Comparison of ENCODE assay signal across 9 mouse cellular contexts in the genomic region with DNA sequence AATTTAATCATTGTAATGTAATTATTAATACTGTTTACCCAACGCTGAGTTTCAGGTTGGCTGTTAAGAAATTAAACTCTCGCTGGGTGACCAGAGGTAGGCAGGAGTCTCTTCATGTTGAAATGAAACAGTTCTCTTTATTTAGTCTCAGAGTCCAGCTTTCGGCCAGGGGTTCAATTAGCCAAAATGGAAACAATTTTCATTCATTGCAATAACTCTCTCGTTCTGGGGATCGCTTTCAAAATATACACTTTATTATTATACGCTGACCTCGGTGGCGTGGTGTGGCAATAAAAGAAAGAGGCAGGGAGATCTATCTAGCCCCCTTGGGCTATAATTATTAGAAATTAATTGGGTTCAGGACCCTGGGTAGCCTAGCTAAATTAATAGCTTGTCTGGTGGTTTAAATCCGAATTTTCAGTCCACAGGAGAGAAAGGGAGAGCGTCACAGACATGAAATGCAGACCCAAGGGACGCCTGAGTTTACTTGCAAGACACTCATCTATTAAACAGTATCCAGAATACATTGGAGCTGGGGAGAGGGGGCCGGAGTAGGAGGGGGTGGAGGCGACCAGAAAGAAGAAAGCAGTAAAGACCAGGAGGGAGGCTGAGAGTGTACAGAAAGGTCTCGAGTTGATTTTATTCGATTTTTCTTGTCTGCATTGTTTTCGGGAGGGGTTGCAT. TPM values are rescaled to one million over a fixed set of nuclear protein-coding genes. Genes with fewer than 3 reads are reported as not detected.
DNase-seq lines count a peak whose midpoint lies in the region; ATAC-seq lines count a peak whose summit lies in the region.
"Had no signal": no experiment of that assay in that cellular context is flagged by ENCODE, and none has a peak within 500 bp of the region (broad histone marks: within the 10 kb centered on the region; RNA-seq: fewer than 3 reads in every experiment).

No protein-coding gene starts in this region.

- H3K27me3 ChIP-seq in heart, embryonic 12.5 days (replicated peaks), result peaks cover 22% of the 10 kb centered on the region
- H3K27me3 ChIP-seq in embryonic facial prominence, embryonic 11.5 days (ENCODE audit: control insufficient read depth, insufficient read depth, low read length), result peaks cover 4% of the 10 kb centered on the region; the same call in 1 of the 2 replicates
- peaks cover 63% of the 10 kb centered on the region for H3K27me3 ChIP-seq in hindbrain, embryonic 15.5 days
- H3K27me3 ChIP-seq in midbrain, embryonic 14.5 days (ENCODE audit: control insufficient read depth, insufficient read depth, low read length), result peaks cover 69% of the 10 kb centered on the region

- no peaks in the 10 kb centered on the region for H3K36me3 ChIP-seq in heart, embryonic 12.5 days
- no peaks in the 10 kb centered on the region for H3K36me3 ChIP-seq in embryonic facial prominence, embryonic 11.5 days (replicated peaks; ENCODE audit: control insufficient read depth, insufficient read depth, low read depth, low read length)
- H3K36me3 ChIP-seq in hindbrain, embryonic 15.5 days, result no peaks in the 10 kb centered on the region
- H3K36me3 ChIP-seq in midbrain, embryonic 14.5 days (ENCODE audit: control insufficient read depth, insufficient read depth, low read length), result no peaks in the 10 kb centered on the region

- H3K4me3 ChIP-seq in heart, embryonic 12.5 days, result peak overlapping the region; percentile 49
- H3K4me3 ChIP-seq in embryonic facial prominence, embryonic 11.5 days (ENCODE audit: low read depth, low read length), result peak overlapping the region; percentile 39
- peak overlapping the region; percentile 33; the same call in 1 of the 2 replicates for H3K4me3 ChIP-seq in hindbrain, embryonic 15.5 days
- peak overlapping the region; percentile 41; the same call in 1 of the 2 replicates for H3K4me3 ChIP-seq in midbrain, embryonic 14.5 days (replicated peaks; ENCODE audit: low read depth, low read length)

- H3K4me2 ChIP-seq in heart, embryonic 12.5 days, result peak overlapping the region; percentile 76
- H3K4me2 ChIP-seq in embryonic facial prominence, embryonic 11.5 days (ENCODE audit: low read depth, low read length), result peak overlapping the region; percentile 89
- H3K4me2 ChIP-seq in hindbrain, embryonic 15.5 days, result peak overlapping the region; percentile 64
- peak overlapping the region; percentile 78 for H3K4me2 ChIP-seq in midbrain, embryonic 14.5 days (ENCODE audit: low read length)

- H3K4me1 ChIP-seq in heart, embryonic 12.5 days (replicated peaks), result peaks cover 19% of the 10 kb centered on the region
- 0 out of 2 replicates have a peak, but pooled peaks cover 2% of the 10 kb centered on the region for H3K4me1 ChIP-seq in embryonic facial prominence, embryonic 11.5 days (ENCODE audit: control insufficient read depth, insufficient read depth, low read length)
- H3K4me1 ChIP-seq in hindbrain, embryonic 15.5 days (replicated peaks), result peaks cover 29% of the 10 kb centered on the region
- 0 out of 2 replicates have a peak, but pooled peaks cover 21% of the 10 kb centered on the region for H3K4me1 ChIP-seq in midbrain, embryonic 14.5 days (ENCODE audit: control insufficient read depth, insufficient read depth, low read length)

- no peaks in the 10 kb centered on the region for H3K9me3 ChIP-seq in heart, embryonic 12.5 days (replicated peaks)
- H3K9me3 ChIP-seq in embryonic facial prominence, embryonic 11.5 days (replicated peaks; ENCODE audit: control insufficient read depth, low read length), result no peaks in the 10 kb centered on the region
- no peaks in the 10 kb centered on the region for H3K9me3 ChIP-seq in hindbrain, embryonic 15.5 days
- H3K9me3 ChIP-seq in midbrain, embryonic 14.5 days (ENCODE audit: control insufficient read depth, low read length), result no peaks in the 10 kb centered on the region

- DNase-seq in heart, adult 8-10 months (ENCODE audit: low spot score), result no peak
- DNase-seq in embryonic facial prominence, embryonic 11.5 days (ENCODE audit: low spot score), result peak; percentile 27
- DNase-seq in midbrain, embryonic 14.5 days, result peak; percentile 51
- DNase-seq in layer of hippocampus, postnatal 14 days (ENCODE audit: low spot score in 2 of 2), result no peak
- DNase-seq in adrenal gland, adult (ENCODE audit: inconsistent age in 2 of 2, low spot score in 1 of 2), result no peak
- DNase-seq in gastrocnemius, adult 8-10 months (ENCODE audit: low spot score in 2 of 2), result no peak

- ATAC-seq in heart, embryonic 12.5 days (ENCODE audit: insufficient number of reproducible peaks, low FRiP score), result no peak
- ATAC-seq in embryonic facial prominence, embryonic 11.5 days (replicated peaks; ENCODE audit: insufficient number of reproducible peaks, low FRiP score, low TSS enrichment, low read depth), result no peak
- ATAC-seq in hindbrain, embryonic 15.5 days (ENCODE audit: low FRiP score, low read depth), result no peak
- no peak for ATAC-seq in midbrain, embryonic 14.5 days (ENCODE audit: low FRiP score, low TSS enrichment)

- peak overlapping the region; percentile 61; the same call in 1 of the 2 replicates for H3K27ac ChIP-seq in heart, embryonic 12.5 days (ENCODE audit: poor library complexity, severe bottlenecking)
- H3K27ac ChIP-seq in embryonic facial prominence, embryonic 11.5 days (replicated peaks; ENCODE audit: low read depth, low read length), result no peak overlapping the region
- H3K27ac ChIP-seq in hindbrain, embryonic 15.5 days (replicated peaks), result no peak overlapping the region
- no peak overlapping the region for H3K27ac ChIP-seq in midbrain, embryonic 14.5 days (replicated peaks; ENCODE audit: low read depth, low read length)
- H3K27ac ChIP-seq: macrophage had no signal

- WGBS in heart, embryonic 12.5 days, result 9% methylated on average over 16 of the region's 16 CpGs
- 3% methylated on average over 16 of the region's 16 CpGs for WGBS in embryonic facial prominence, embryonic 11.5 days
- WGBS in hindbrain, embryonic 15.5 days, result 5% methylated on average over 16 of the region's 16 CpGs
- 8% methylated on average over 16 of the region's 16 CpGs for WGBS in midbrain, embryonic 14.5 days

- peak overlapping the region; percentile 67 for H3K9ac ChIP-seq in heart, embryonic 12.5 days
- H3K9ac ChIP-seq in embryonic facial prominence, embryonic 11.5 days (replicated peaks; ENCODE audit: low read length), result peak overlapping the region; percentile 56
- H3K9ac ChIP-seq in hindbrain, embryonic 15.5 days, result no peak overlapping the region
- H3K9ac ChIP-seq in midbrain, embryonic 14.5 days (replicated peaks; ENCODE audit: low read length), result no peak overlapping the region

RNA-seq across cellular contexts. Expression of a gene that starts 34.4 kb away (rescaled TPM):
- polyA plus RNA-seq in heart, embryonic 12.5 days (2016; fragmentation: Nextera tagmentation; extraction: Ambion mirVana), result 38.7 and 43.8 TPM in 2 replicates
- total RNA-seq in heart, adult 8-10 months (2022), result 10 to 100 TPM; 13.6 to 19.5 (median 16.5) TPM
- 46.3 and 48.4 TPM in 2 replicates for polyA plus RNA-seq in embryonic facial prominence, embryonic 11.5 days (2014; fragmentation: Nextera tagmentation; extraction: Ambion mirVana)
- 6.9 and 9.5 TPM in 2 replicates for polyA plus RNA-seq in hindbrain, embryonic 15.5 days (2015; fragmentation: Nextera tagmentation; extraction: Ambion mirVana)
- polyA plus RNA-seq in midbrain, embryonic 14.5 days (2014; fragmentation: Nextera tagmentation; extraction: Ambion mirVana), result 4.6 and 10.1 TPM in 2 replicates
- 1 to 10 TPM; 5.0 to 6.9 TPM for total RNA-seq in layer of hippocampus, postnatal 14 days (2021)
- total RNA-seq in gastrocnemius, adult 8-10 months (2022), result 1 to 10 TPM; 4.8 to 9.5 (median 6.8) TPM
- polyA plus RNA-seq: macrophage had no signal

Comparison
In these comparisons a context has a peak if more than half of its experiments do, and no peak if none do; other contexts are left out.
1. H3K9ac ChIP-seq: peak in heart, embryonic 12.5 days (single experiment) and embryonic facial prominence, embryonic 11.5 days (single experiment); none in hindbrain, embryonic 15.5 days (single experiment) and midbrain, embryonic 14.5 days (single experiment).
2. DNase-seq: peak in embryonic facial prominence, embryonic 11.5 days (single experiment) and midbrain, embryonic 14.5 days (single experiment); none in heart, adult 8-10 months (single experiment), layer of hippocampus, postnatal 14 days (0 of 2), adrenal gland, adult (0 of 2) and gastrocnemius, adult 8-10 months (0 of 2).
3. Peak in every context shown above with its lines, with median percentiles within 50 percentile points of each other: H3K4me2 ChIP-seq and H3K4me3 ChIP-seq.